Mouse (Mus musculus) midbrain, postnatal 0 days (tissue): ENCODE measurements around the gene Pdlim4. TPM values are rescaled to one million over a fixed set of nuclear protein-coding genes. Genes with fewer than 3 reads are reported as not detected.

Source experiments
- ATAC-seq: fragments of 200-750 bp; cut with Nextera tagmentation; 2 replicates; pipeline ENCODE4 v1.8.0; 2017; ENCODE audit warnings: moderate number of reproducible peaks, mild to moderate bottlenecking, moderate TSS enrichment, moderate library complexity; ENCODE audit not compliant: low FRiP score
- DNase-seq: peaks from one replicate; pipeline ENCODE4 v3.0.0-alpha.2; 2015; ENCODE audit warnings: low spot score
- H3K27ac ChIP-seq: fragments of 300-500 bp; sonication (generic); 2 replicates; pipeline ENCODE4 v1.5.1; 2014; ENCODE audit warnings: low read depth, mild to moderate bottlenecking, low read length, mixed read lengths
- H3K27me3 ChIP-seq: fragments of 300-500 bp; sonication (generic); 2 replicates; pipeline ENCODE4 v1.6.1; 2014; ENCODE audit warnings: low read length, control low read depth, mixed read lengths; ENCODE audit not compliant: insufficient read depth
- H3K36me3 ChIP-seq: fragments of 300-500 bp; sonication (generic); 2 replicates; pipeline ENCODE4 v1.6.1; 2014; ENCODE audit warnings: low read length, control low read depth, mixed read lengths; ENCODE audit not compliant: insufficient read depth
- H3K4me1 ChIP-seq: fragments of 300-500 bp; sonication (generic); 2 replicates; pipeline ENCODE4 v1.6.1; 2014; ENCODE audit warnings: mild to moderate bottlenecking, control low read depth, antibody characterized with exemption, low read length, mixed read lengths; ENCODE audit not compliant: insufficient read depth
- H3K4me2 ChIP-seq: fragments of 300-500 bp; sonication (generic); 2 replicates; pipeline ENCODE4 v1.6.1; 2014; ENCODE audit warnings: low read depth, mild to moderate bottlenecking, low read length, mixed read lengths; ENCODE audit not compliant: poor library complexity, severe bottlenecking
- H3K4me3 ChIP-seq: fragments of 300-500 bp; sonication (generic); 2 replicates; pipeline ENCODE4 v1.5.1; 2014; ENCODE audit warnings: low read depth, mild to moderate bottlenecking, low read length, moderate library complexity
- H3K9ac ChIP-seq: fragments of 300-500 bp; sonication (generic); replicated peaks from 2 replicates; pipeline ENCODE4 v1.6.1; 2014; ENCODE audit warnings: mild to moderate bottlenecking, low read length, moderate library complexity, mixed read lengths; ENCODE audit not compliant: poor library complexity, severe bottlenecking
- H3K9me3 ChIP-seq: fragments of 300-500 bp; sonication (generic); 2 replicates; pipeline ENCODE4 v1.6.1; 2016; ENCODE audit warnings: low read length, control low read depth
- CTCF ChIP-seq: IDR thresholded peaks from 2 replicates; pipeline ENCODE4 v1.5.1; 2016; ENCODE audit warnings: antibody characterized with exemption, mild to moderate bottlenecking
- WGBS: fragments of 180-500 bp; shearing (Covaris S2); extraction: QIAGEN DNeasy Blood & Tissue Kit; methylation state at CpG from one replicate; pipeline ENCODE4 v1.1.7; 2014; 5-methylcytosine and 5-hydroxymethylcytosine counted together
- polyA plus RNA-seq: library from polyadenylated mRNA; unstranded; fragments of >200 nt; fragmentation: Nextera tagmentation; extraction: Ambion mirVana; gene quantifications from 2 replicates; pipeline ENCODE4 v1.2.1, GENCODE M21; 2015
- total RNA-seq: library from RNA; depleted of rRNA; stranded (reverse); fragments of >200 nt; gene quantifications from 2 replicates; pipeline ENCODE4 v1.2.3, GENCODE M21; 2014

Pdlim4 gene
- total and polyA plus RNA-seq, 2 experiments from 2014 or later = 31.7 to 32.8 TPM

DNA sequence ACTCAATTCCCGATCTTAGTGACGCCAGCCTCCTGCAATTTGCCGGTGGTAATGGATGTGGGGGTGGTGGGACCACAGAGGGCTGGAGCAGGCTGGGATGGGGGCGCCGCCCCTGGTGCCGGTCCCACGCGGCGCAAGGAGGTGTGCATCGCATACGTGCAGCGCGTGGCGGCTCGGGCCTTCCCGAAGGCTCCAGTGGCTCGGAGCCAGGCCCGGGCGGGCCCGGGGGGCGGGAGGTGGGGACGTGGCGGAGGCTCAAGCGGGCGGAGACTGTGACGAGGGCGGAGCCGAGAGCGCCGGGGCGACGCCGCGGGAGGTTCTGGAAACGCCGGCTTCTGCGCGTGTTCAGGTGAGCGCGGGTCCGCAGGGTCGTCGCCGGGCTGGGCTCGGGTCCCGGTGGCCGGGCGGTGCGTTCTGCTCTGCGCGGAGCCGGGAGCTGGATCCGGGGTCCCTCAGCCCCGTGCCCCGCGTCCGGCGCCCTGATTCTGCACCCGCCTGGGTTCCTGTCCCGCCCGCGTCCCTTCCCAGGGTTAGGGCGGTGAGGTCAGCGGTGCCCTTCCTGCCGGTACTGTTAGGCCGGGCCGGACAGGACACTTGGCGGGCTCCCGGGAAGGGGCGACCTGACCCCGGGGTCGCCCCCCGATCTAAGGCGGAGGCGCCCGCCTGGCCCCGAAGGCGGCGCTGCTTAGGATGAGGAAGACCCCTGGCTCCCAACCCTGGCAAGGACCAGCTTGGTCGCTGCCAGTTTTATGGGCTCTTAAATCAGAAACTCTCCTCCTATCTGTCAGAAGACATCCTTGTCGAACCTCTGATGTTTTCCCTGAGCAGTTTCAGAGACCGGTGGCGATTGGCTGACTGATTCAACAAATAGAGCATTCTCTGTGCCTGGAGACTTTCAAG lies 32.1 kb upstream of the Pdlim4 start:
- H3K4me3 ChIP-seq = peak overlapping the region; percentile 57
- H3K27me3 ChIP-seq = no peaks in the 10 kb centered on the region
- DNase-seq = peak; percentile 55
- WGBS = under 1% methylated on average over 66 of the region's 83 CpGs
- no peak; the same call in 1 of the 2 replicates for TF ChIP-seq CTCF
- H3K27ac ChIP-seq = peak overlapping the region; percentile 34
- peak overlapping the region; percentile 100 for H3K4me2 ChIP-seq
- peak; percentile 76 for ATAC-seq
- peak overlapping the region; percentile 81 for H3K9ac ChIP-seq
- H3K4me1 ChIP-seq = peaks cover 5% of the 10 kb centered on the region; the same call in 1 of the 2 replicates
- no peaks in the 10 kb centered on the region for H3K9me3 ChIP-seq
- no peaks in the 10 kb centered on the region for H3K36me3 ChIP-seq

DNA sequence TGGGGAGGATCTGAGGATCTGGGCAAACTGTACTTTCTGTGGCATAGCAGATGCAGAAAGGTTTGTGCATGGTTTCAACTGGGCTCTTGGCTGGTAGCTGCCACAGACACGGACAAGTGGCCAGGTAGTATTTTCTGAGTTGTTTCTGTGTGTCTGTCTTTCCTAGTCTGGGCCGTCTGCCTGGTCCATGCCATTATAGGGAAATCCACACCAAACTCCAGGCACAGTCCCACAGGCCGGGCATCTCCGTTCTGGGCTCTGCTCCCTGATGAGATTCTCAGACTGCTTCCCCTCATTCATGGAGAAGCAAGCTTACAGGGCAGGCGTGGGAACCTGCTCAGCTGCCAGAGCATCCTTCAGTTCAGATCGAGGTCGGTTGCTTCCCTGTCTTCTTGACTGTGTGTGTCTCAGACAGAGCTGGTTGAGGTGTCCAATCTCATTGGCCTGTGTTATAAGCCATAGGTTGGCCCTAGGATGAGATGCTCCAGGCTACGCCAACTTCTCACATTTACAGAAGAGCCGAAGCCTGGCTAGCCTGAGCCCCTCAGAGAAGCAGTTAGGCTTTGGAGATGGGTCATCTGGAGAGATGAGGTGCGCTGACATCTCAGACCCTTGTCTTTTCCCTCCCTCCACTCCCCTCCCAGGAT lies 31.4 kb upstream of the Pdlim4 start, which contains the start of gene P4ha2:
P4ha2 (plus strand) TSS at position 51 of the 647 bp plus-strand sequence.
- no peaks in the 10 kb centered on the region for H3K9me3 ChIP-seq
- peak within 1 kb of the TSS; percentile 100 for H3K4me2 ChIP-seq
- H3K27ac ChIP-seq = peak within 1 kb of the TSS; percentile 34
- H3K9ac ChIP-seq = peak within 1 kb of the TSS; percentile 81
- ATAC-seq (peak; percentile 68; the same call in 1 of the 2 replicates), DNase-seq (no peak)
- H3K4me1 ChIP-seq = peaks cover 5% of the 10 kb centered on the region; the same call in 1 of the 2 replicates
- no peaks in the 10 kb centered on the region for H3K36me3 ChIP-seq
- peak within 1 kb of the TSS; percentile 57 for H3K4me3 ChIP-seq
- no peaks in the 10 kb centered on the region for H3K27me3 ChIP-seq
- no peak for TF ChIP-seq CTCF
- WGBS = 44% methylated on average over 10 of the region's 10 CpGs

DNA sequence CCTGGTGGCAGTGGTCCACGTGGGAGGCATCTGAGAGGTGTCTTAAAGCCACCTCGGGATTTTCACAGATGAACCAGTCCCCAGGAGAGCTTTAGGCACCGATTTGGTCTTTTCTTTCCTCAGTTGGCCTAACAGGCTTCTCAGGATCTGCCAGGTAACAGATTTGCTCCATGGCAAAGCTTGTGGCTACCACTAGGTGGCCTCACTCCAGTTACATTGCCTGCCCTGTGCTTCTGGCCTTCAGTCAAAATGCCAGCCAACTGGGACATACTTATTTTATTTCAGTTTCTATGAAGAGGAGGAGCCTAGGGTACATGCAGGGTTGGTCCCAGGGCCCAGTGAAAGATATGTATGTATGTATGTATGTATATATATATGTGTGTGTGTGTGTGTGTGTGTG lies 24.2 kb upstream of the Pdlim4 start:
- Histone ChIP-seq H3K9me3 (no peaks in the 10 kb centered on the region), H3K4me3 (no peak overlapping the region), H3K27me3 (no peaks in the 10 kb centered on the region), H3K27ac (no peak overlapping the region), H3K4me2 (no peak overlapping the region), H3K4me1 (no peaks in the 10 kb centered on the region), H3K36me3 (no peaks in the 10 kb centered on the region), H3K9ac (no peak overlapping the region)
- WGBS = 2% methylated on average over 3 of the region's 3 CpGs
- peak; percentile 77 for TF ChIP-seq CTCF
- no peak for ATAC-seq
- peak; percentile 59 for DNase-seq

DNA sequence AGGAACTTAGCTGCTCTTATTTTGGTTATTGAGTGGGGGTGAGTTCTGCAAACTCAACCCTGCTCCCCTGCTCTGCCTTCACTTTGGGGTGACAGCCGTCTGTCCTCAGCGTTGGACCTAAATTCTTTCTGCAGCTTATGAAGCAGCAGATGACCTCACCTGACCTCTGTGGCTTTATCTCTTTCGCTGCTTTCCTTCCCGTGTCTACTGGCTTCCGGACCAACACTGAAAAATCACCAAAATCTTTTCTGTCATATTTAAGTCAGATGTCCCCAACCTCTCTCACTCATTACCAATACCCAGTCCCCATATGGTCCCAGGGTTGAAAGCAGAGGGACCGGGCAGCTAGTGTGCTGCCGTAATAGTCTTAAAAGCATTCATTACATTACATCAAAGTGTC lies 23.4 kb upstream of the Pdlim4 start:
- H3K9me3 ChIP-seq = no peaks in the 10 kb centered on the region
- 59% methylated on average over 7 of the region's 7 CpGs for WGBS

DNA sequence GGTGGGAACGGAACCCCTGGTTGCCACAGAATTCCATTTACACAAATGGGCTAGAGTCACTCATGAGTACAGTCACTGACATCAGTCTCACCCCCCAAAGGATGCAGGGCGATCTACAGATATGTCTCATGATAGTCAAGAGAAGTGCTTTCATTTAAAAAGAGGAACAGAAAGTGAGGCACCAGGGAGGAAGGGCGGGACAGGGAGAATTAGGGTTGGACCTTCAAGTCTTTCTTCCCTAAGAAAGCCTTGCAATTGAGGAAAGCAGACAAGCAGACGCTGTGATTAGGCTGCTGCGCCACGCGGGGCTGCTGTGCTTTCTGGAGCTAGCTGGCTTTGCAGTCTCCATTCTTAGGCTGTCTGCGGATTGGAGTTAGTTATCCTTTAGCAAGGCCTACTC lies 22.9 kb upstream of the Pdlim4 start:
- TF ChIP-seq CTCF = peak; percentile 36
- no peak overlapping the region for H3K27ac ChIP-seq
- H3K9me3 ChIP-seq = no peaks in the 10 kb centered on the region
- DNase-seq (no peak), ATAC-seq (no peak)
- H3K9ac ChIP-seq = no peak overlapping the region
- no peak overlapping the region for H3K4me3 ChIP-seq
- no peak overlapping the region for H3K4me2 ChIP-seq
- no peaks in the 10 kb centered on the region for H3K4me1 ChIP-seq
- no peaks in the 10 kb centered on the region for H3K36me3 ChIP-seq
- H3K27me3 ChIP-seq = no peaks in the 10 kb centered on the region
- 50% methylated on average over 8 of the region's 8 CpGs for WGBS

More for the DNA sequence above, 23.4 kb upstream of the Pdlim4 start:
- no peaks in the 10 kb centered on the region for H3K4me1 ChIP-seq
- H3K9ac ChIP-seq = no peak overlapping the region
- no peak overlapping the region for H3K4me3 ChIP-seq
- no peak overlapping the region for H3K4me2 ChIP-seq
- TF ChIP-seq CTCF = no peak
- H3K36me3 ChIP-seq = no peaks in the 10 kb centered on the region
- H3K27ac ChIP-seq = no peak overlapping the region
- ATAC-seq (no peak), DNase-seq (no peak)
- H3K27me3 ChIP-seq = no peaks in the 10 kb centered on the region
